Mouse (Mus musculus): ENCODE data around the gene Btbd9. TPM values are rescaled to one million over a fixed set of nuclear protein-coding genes. Genes with fewer than 3 reads are reported as not detected.
A peak's percentile ranks its signal among the peaks of the same experiment; 100 is the strongest.

Gene Btbd9
- total RNA-seq, 2 experiments from 2014 or later = 110 to 126 TPM

DNA sequence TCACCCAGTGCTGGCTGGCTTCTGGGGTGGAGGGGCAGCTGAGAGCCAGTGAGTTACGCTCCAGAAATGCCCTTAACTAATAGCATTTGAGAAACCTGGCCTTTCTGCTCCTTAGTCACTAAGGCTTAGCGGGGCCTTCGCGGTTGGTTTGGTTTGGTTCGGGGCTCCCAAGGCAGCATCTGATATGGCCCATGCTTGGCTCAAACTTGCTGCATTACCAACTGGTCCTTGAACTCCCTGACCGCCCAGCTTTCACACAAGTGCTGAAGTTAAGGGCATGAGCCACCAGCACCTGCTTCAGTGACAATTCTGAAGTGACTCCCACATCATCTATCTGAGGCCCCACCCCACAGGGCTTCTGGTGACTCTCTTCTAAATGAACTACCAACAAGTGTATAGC, 28.0 kb upstream of the Btbd9 start:
- no peak for DNase-seq
- intact Hi-C loops (cut with DNase I) = no loop called here

DNA sequence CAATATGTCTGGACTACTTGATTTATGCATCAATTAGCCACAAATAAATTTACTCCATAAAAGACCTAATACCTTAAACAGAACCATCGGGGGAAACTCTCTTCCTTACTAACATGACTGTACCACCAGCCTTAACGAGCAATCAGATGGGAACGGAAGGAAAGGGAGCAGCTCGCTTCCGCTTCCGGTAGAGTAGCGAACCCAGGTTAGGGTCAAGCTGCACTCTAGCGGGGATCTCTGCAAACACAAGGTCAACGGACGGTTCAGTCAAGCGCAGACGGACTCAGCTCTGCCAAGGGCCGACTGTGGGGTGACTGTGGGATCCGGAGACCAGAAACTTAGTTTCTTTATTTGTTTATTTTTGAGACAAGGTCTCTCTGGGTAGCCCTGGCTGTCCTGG, 25.9 kb upstream of the Btbd9 start:
- intact Hi-C loops (cut with DNase I) = no loop called here
- no peak for DNase-seq

DNA sequence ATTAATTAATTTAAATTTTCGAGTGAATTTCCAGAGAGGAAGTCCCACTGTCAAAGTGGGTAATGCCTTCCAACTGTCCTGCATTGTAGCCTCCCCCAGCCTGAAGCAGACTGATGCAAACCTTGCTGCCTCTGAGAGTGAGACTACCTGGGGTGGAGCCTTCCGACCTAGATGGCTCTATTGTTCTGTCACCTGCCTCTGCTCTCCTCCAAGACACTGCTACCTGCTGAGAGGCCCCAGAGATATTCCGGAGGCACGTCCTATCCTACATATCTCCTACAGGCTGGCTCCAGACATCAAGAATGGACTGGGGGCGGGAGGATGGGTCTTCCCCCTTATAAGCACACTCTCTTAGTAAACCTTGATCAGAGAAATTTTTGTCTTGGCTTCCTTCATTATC, 22.0 kb upstream of the Btbd9 start:
- DNase-seq = no peak
- intact Hi-C loops (cut with DNase I) = no loop called here

DNA sequence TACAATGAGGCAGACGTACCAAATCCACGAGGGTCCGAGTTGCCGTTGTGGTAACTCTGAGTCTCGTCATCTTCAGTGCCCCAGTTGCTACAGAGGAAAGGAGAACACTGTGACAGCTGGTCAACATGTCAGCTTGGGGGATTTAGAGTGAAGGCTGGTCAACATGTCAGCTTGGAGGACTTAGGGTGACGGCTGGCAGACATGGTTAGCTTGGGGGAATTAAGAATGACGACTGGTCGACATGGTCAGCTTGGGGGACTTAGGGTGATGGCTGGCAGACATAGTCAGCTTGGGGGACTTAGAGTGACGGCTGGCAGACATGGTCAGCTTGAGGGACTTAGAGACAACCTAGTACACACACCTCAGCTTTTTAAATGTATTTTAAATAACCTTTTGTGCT, 21.5 kb upstream of the Btbd9 start:
- intact Hi-C loops (cut with DNase I) = no loop called here
- DNase-seq = no peak

DNA sequence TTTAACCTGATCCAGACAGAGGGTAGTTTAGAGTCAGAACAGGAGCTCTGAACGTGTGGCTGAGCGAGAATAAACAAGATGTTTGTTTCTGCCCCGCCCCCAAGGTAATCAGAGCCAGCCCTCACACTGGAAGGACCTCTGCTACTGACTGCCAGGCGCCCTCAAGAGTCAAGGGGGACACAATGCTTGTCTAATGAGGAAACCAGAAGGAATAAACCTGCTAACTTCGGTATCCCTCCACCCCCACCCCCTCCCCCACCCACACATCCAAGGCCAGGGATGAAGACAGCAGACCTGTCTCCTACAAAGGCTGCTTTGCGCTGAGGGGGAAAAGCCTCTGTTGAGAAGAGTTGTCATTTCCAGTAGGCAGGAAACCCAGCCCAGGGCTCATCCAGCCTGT, 18.6 kb upstream of the Btbd9 start:
- DNase-seq = no peak
- intact Hi-C loops (cut with DNase I) = no loop called here

DNA sequence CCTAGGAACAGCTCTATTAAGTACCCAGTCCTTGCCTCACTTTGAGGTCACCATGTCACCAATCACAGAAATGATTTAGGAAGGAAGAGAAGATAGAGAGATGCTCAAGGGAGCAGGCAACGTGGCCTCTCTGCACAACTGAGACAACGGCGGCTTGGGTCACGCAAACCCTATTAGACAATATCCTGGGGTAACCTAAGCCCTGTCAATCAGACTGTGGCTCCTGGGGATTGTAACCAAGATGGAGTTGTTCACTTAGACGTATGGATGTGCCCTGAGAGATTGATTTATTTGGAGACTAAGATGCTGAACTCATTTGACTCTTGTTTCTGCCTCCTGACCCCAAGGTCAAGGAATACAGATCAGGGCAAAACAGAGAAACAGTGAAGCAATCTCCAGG, 18.1 kb upstream of the Btbd9 start:
- intact Hi-C loops (cut with DNase I) = no loop called here
- DNase-seq = no peak

DNA sequence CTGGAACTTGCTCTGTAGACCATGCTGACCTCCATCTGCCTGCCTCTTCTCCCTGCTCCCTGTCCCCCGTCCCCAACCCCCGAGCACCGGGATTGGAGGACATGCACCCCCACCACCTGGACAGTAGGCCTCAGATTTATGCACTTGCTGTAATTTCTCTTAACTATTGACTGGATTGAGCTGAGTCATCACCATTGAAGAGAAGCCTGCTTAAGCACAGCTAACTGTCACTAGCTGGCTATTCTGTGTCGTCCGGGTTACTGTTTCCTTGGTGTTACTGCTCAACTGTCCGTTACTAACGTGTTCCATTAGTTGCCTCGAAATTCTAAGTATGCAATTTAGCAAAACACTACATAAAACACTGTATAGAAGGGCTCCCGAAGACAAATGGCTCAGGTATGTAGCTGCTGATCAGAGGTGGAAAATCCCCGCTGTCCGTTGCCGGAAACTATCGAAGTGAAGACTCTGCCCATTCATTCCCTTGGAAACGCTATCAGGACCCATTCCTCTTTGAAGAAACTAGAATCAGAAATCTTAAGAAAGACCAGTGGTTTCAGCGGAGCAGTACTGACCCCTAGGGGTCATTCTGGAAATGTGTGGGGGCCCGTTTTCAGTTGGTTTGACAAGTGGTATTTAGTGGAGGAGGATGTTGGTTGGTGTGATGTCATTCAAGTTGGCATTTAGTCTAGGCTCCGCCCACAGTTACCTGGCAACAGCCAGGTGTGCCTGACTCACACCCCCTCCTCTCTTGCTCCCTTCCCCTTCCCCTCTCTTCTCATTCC, 14.3 kb upstream of the Btbd9 start:
- peak; percentile 67 for DNase-seq
- intact Hi-C loops (cut with DNase I) = no loop called here

DNA sequence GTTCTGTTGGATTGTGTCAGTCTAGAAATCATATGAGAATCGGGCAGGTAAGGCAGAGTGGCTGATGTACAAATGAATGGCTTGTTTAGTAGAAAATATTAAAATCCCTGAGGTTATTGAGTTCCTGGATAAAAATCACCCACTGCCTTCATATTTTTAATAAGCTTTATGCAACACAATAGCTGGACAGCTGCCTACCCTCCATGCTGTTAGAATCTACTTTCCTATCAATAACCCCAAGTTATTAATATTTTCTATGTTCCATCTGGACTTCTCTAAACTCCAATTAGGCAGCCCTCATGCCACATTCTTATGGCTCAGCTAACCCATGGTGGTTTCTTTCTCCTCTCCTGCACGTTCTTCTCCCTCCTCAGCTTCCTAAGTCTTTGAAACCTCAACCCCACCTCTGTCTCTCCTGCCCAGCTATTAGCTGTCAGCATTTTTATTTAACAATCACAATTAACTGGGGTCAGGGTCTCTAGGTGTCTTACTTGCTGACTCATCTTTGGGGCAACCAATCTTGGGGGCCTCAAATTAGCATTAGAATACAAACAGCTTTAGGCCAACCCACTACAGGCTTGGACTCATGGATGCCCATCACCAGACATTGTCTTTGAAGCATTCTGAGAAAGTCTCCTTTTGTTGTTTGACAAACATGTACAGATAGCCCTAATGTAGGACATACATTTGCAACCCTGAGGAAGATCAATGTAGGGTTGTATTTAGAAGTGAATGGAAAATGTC, 7.1 kb upstream of the Btbd9 start:
- DNase-seq = no peak
- intact Hi-C loops (cut with DNase I) = no loop called here

DNA sequence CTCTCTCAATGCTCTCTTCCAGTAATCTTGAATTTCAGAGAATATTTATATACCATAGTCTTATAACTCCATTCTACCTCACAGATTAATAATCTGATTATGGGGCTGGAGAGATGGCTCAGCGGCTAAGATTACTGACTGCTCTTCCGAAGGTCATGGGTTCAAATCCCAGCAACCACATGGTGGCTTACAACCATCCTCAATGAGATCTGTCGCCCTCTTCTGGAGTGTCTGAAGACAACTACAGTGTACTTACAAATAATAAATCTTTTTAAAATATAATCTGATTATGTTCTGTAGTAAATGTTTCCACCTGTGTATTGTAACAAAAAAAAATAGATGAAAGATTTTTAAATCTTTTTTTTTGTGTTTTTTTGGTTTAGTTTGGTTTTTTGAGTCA, 6.0 kb upstream of the Btbd9 start:
- intact Hi-C loops (cut with DNase I) = no loop called here
- DNase-seq = no peak

DNA sequence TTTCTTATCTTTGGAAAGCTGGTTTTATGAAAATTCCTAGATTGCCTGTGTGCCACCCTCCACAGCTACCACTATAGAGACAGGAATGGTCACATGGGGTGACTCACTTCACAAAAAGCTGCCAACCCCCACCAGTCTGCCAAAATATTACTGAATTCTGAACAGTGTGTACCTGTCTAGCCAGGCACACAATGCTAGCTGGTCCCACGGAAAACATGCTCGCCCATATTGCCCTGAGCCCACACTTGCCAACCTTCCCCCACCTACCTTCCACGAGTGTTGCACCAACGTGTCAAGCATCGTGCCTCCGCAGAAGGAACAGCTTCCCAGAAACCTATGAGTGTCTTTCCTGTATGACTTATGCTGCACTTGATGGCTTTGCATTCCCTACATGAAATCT, 4.9 kb upstream of the Btbd9 start:
- no peak for DNase-seq

DNA sequence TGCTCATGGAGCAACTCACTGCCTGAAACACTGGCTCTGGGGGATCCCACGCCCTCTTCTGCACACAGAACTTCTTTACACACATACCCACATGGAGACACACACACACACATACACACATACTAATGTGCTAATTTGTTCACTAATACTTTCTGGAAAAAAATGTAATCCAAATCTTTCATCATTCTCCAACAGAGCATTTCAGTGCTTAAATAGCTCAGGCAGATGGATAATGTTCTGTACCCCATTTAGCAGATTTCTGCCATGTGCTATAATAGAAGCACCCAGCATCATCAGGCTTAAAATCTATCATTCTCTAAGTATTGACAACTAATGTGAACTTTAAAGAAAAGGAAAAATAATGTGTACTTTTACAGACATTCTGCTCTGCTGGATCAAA, 4.5 kb upstream of the Btbd9 start:
- DNase-seq = no peak
- intact Hi-C loops (cut with DNase I) = no loop called here

More for the DNA sequence above, 4.9 kb upstream of the Btbd9 start:
- intact Hi-C loops (cut with DNase I) = no loop called here

DNA sequence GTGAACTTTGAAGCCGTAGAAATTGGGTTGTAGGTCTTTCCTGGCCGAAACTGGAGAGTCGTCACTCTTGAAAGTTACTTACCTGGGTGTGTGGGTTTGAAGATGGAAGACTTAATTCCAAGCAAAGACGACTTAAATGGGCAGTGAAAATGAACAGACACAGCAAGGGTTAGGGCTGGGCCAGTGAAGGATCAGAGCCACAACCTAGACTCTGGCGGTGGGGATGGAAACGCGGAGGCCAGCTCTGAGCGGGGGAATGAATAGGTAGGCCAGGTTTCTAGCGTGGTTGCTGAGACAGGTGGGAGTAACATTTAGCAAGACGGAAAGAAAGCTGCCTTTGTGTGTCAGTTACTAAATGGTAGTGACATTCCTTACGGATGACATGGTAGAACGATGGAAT, 658 bp upstream of the Btbd9 start:
- intact Hi-C loops (cut with DNase I) = no loop called here
- DNase-seq = no peak

DNA sequence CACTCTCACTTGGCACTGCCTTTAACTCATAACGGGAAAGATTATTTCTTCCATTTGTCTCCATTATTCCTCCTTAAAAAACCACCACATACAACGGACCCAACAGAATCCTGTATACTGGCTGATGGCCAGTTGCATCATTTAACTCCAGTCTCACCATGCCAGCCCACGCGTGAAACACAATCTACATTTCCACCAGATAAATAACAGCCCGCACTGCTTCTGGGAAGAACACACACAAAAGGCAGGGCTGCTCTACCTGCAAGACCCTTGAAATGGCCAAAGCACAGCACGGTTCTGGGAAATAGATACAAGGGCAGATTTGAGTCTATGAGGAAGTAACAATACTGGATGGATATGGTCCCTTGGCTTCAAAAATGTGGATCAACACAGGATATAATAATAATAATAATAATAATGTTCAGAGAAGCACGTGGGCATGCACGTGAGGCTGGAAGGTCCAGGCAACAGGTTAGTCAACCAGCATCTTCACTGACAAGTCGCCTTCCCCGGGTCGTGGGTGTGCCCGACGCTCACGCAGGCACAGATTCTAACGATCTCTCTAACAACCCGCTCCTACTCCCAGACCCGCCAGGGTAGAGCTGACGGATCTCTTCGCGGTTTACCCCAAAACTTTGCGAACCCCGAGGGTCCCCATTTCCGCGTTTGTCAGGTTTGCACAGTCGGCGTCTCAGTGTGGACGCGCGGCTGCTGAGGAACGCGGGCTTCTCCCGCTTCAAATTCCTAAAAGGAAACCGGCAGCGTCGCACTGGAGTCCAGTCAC, 975 bp downstream of the Btbd9 start:
- DNase-seq = no peak
- intact Hi-C loops (cut with DNase I) = no loop called here

DNA sequence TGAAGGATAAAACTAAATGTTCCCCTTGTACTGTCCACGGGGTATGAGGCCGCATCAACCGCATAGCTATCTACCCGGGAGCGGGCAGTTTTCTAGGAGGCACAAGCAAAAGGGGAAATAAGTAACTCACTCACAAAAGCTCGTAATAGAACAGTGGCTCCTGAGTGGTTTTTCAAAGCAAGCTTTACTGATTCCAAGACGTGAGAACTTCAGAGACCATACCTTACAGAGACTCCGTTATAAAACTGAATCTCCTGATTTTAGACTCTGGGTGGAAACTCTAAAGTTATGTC, 1.6 kb downstream of the Btbd9 start:
- no peak for DNase-seq
- intact Hi-C loops (cut with DNase I) = no loop called here

DNA sequence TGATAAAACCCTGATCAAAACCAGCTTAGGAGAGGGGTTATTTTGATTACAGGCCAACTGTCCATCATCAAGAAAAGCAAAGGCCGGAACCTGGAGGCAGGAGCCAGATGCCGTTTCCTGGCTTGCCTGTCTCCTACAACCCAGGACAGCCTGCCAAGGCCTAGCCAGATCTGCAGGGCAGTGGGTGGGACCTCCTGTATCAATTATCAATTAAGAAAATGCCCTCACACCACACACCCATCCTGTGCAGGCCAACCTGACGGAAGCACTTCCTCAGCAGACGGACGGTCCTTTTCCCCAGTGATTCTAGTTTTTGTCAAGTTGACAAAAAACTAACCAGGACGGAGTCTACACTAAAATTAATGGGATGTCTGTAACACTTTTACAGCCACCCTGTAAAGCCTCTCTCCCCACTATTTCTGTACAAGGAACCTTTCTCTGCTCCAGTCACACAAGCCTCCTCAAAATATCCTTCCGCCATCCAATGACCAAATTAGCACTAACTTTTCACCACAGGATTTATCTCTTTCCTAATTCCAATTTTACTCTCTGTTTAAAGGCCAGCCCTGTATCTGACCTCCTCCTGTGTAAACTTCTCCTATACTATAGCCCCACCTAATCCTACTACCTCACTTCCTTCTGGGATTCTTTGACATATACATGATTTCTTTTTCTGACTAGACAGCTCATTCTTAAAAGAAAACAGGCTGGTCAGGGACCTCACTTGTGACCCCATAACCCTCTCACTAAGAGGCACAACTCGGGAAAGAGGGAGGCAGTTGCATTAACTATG, 2.1 kb downstream of the Btbd9 start:
- intact Hi-C loops (cut with DNase I) = no loop called here
- peak; percentile 15 for DNase-seq

DNA sequence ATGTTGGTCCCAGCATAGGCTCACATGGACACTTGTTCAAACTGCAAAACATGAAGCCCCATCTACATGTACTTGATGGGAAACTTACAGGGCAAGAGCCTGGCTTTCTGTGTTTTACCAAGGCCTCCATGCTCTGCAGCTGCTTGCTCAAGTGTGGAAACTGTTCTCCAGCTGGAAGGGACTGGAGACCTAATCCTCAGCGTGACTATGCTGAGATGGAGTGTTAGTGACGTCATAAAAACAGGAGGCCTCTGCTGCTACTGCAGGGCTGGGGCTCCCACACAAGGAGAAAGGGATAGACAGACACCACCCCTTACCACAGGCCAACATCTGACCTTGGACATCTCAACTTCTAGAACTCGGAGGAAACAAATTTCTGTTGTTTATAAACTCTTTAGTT, 5.3 kb downstream of the Btbd9 start:
- intact Hi-C loops (cut with DNase I) = no loop called here
- DNase-seq = no peak

DNA sequence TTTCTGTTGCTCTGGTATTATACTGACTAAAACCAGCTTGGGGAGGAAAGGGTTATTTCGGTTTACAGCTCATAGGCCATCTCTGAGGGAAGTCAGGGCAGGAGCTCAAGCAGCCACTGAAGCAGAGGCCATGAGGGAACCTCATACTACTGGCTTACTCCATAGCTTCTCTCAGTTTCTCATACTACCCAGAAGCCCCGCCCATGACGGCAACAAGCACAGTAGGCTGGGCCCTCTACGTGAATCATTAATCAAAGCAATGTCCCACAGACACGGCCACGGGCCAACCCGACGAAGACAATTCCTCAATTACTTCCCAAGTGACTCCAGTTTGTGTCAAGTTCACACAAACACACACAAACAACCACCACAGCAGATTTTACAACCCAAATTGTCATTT, 6.1 kb downstream of the Btbd9 start:
- no peak for DNase-seq
- intact Hi-C loops (cut with DNase I) = no loop called here

DNA sequence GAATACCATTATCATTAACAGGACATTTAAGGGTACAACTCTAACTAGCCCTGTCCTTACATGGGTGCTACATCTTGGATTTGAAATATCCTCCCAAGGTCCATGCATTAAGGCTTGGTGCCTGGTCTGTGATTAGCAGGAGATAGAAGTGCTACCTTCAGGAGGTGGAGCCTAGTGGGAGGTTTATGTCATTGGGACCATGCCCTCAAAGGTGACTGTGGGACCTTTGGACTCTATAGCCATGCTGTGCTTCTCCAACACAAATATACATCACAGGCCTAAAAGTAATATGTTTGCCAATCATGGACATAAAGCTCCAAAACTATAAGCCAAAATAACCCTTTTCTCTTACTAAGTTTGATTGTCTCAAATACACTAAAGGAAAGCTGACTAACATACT, 7.8 kb downstream of the Btbd9 start:
- intact Hi-C loops (cut with DNase I) = no loop called here
- DNase-seq = no peak

DNA sequence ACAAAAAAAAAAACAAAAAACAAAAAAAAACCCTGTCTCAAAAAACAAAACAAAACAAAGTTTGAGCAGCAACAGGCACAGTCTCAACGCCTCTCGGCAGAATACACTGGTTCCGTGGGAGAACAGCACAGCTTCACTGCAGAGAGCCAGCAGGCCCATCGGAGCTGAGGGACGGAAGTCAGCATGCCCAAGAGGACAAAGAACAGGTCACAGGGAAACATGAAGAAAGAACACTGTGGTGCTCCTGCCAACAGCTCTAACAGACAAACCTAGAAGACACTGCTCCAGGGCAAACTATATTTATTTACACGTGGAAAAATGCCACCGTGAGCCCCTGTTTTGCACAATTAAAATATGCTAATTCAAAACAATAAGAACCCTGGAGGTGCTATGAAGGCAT, 11.3 kb downstream of the Btbd9 start:
- DNase-seq = no peak
- intact Hi-C loops (cut with DNase I) = no loop called here

DNA sequence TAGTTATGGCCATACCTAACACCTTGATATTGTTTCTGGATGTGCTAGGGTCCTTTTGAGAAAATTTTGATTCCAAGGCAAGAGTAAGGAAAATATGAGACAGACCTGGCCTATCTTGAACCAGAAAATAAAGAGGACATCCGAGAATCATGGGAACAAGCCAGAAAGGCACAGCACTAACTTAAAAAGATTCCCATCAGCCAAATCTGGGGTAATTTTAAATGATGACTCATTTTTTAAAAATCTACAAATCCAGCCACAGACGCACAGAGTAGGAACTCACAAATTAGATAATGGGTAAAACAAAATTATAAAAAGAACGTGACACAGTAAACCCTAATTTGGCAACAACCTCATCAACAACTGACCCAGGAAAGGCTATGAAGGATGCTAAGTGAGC, 11.9 kb downstream of the Btbd9 start:
- intact Hi-C loops (cut with DNase I) = no loop called here
- DNase-seq = no peak

DNA sequence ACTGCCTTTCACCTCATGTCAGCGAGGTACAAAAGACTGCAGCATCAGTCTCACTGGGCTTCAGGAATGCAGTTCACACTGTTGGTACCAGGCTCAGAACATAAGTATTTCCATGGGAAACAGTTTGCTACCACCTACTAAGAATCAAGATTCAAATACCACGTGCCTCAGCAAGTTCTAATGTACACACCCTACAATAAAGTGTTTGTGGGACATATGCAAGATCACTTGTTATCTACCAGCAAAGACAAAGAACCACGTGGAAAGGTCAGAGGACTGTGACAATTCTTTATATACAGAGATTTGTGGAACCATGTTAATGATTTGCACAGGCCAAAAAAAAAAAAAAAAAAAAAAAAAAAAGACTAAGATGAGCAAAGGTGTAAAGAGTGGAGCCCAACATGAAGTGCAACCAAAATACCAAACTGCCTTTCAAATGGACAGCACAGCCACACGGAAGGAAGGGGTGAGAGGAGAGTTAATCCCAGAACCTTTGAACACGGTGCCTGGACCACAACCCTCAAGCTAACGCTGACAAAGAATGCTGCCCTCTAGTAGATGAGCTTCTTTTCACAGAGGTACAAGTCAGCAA, 12.7 kb downstream of the Btbd9 start:
- intact Hi-C loops (cut with DNase I) = no loop called here
- no peak for DNase-seq

Measured in left cerebral cortex, postnatal 4 days (tissue).